Mouse (Mus musculus) forebrain, embryonic 15.5 days (tissue): ENCODE data around the gene Pkig. TPM values are rescaled to one million over a fixed set of nuclear protein-coding genes. Genes with fewer than 3 reads are reported as not detected.
"Not testable (repeated sequence)": the region's sequence is repeated elsewhere in the genome, so short reads cannot be mapped to it uniquely, and the experiment has no call there.

ENCODE experiments used
- ATAC-seq: fragments of 200-750 bp; cut with Nextera tagmentation; replicated peaks from 2 replicates; pipeline ENCODE4 v1.8.0; 2017; ENCODE audit warnings: mild to moderate bottlenecking, moderate TSS enrichment, moderate library complexity
- H3K27ac ChIP-seq: fragments of 300-500 bp; sonication (generic); replicated peaks from 2 replicates; pipeline ENCODE4 v1.5.1; 2015; ENCODE audit warnings: mild to moderate bottlenecking, inconsistent platforms
- H3K27me3 ChIP-seq: fragments of 300-500 bp; sonication (generic); 2 replicates; pipeline ENCODE4 v1.6.1; 2015; ENCODE audit warnings: inconsistent platforms
- H3K36me3 ChIP-seq: fragments of 300-500 bp; sonication (generic); 2 replicates; pipeline ENCODE4 v1.6.1; 2015; ENCODE audit warnings: mild to moderate bottlenecking, inconsistent platforms
- H3K4me1 ChIP-seq: fragments of 300-500 bp; sonication (generic); 2 replicates; pipeline ENCODE4 v1.6.1; 2015; ENCODE audit warnings: inconsistent platforms
- H3K4me2 ChIP-seq: fragments of 300-500 bp; sonication (generic); replicated peaks from 2 replicates; pipeline ENCODE4 v1.6.1; 2015; ENCODE audit warnings: mild to moderate bottlenecking, inconsistent platforms
- H3K4me3 ChIP-seq: fragments of 300-500 bp; sonication (generic); 2 replicates; pipeline ENCODE4 v1.5.1; 2015; ENCODE audit warnings: mild to moderate bottlenecking, inconsistent platforms
- H3K9ac ChIP-seq: fragments of 300-500 bp; sonication (generic); replicated peaks from 2 replicates; pipeline ENCODE4 v1.6.1; 2015; ENCODE audit warnings: mild to moderate bottlenecking, inconsistent platforms
- H3K9me3 ChIP-seq: fragments of 300-500 bp; sonication (generic); 2 replicates; pipeline ENCODE4 v1.6.1; 2016; ENCODE audit warnings: inconsistent platforms
- WGBS: fragments of 180-500 bp; shearing (Covaris S2); methylation state at CpG from one replicate; pipeline ENCODE4 v1.1.7; 2015; ENCODE audit warnings: mixed read lengths; 5-methylcytosine and 5-hydroxymethylcytosine counted together
- polyA plus RNA-seq: library from polyadenylated mRNA; unstranded; fragments of >200 nt; fragmentation: Nextera tagmentation; extraction: Ambion mirVana; gene quantifications from 2 replicates; pipeline ENCODE4 v1.2.1, GENCODE M21; 2015

Pkig gene
- polyA plus RNA-seq, 1 experiment from 2014 or later: 157 TPM

- Histone ChIP-seq H3K27me3 (no peaks in the 10 kb centered on the region), H3K9ac (no peak overlapping the region), H3K36me3 (no peaks in the 10 kb centered on the region), H3K4me2 (no peak overlapping the region), H3K4me3 (no peak overlapping the region), H3K9me3 (no peaks in the 10 kb centered on the region), H3K4me1 (peaks cover 4% of the 10 kb centered on the region; the same call in 1 of the 2 replicates), H3K27ac (no peak overlapping the region)
- WGBS: 91% methylated on average over 11 of the region's 11 CpGs
- ATAC-seq: no peak
Measured at GRCm38 (mm10) chr2:163670872-163671594, 12.8 kb downstream of the Pkig start.

- 78% methylated on average over 5 of the region's 5 CpGs for WGBS
- Histone ChIP-seq H3K27me3 (no peaks in the 10 kb centered on the region), H3K4me1 (peaks cover 4% of the 10 kb centered on the region; the same call in 1 of the 2 replicates), H3K4me3 (no peak overlapping the region), H3K4me2 (no peak overlapping the region), H3K9me3 (no peaks in the 10 kb centered on the region), H3K9ac (no peak overlapping the region), H3K27ac (no peak overlapping the region), H3K36me3 (no peaks in the 10 kb centered on the region)
- ATAC-seq: no peak
Measured at GRCm38 (mm10) chr2:163674397-163674796, 16.2 kb downstream of the Pkig start.

DNA sequence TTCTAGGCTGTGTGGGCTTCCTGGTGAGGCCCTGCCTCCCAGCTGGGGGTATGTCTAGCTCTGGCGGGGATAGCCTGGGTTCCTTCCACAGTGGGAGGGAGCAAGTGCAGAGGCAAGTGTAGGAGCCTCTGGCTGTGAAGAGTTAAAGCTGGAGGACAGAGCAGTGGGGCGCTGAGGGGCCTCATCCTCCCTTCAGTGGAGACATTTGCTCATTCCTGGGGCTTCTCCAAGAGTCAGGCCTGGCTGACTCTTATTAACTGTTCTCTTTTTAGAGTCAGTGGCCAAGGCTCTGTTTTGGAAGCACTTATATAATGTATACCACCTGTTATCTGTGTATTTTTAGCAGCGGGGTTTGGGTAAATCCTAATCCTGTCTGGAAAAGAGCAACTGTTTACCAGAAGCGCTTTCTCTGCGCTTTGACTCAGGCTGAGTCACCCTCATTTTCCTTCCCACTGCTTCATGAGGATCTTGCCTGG is 17.0 kb downstream of the Pkig start:
- no peak overlapping the region for H3K4me3 ChIP-seq
- no peak overlapping the region for H3K27ac ChIP-seq
- H3K4me2 ChIP-seq: no peak overlapping the region
- peaks cover 4% of the 10 kb centered on the region; the same call in 1 of the 2 replicates for H3K4me1 ChIP-seq
- 50% methylated on average over 5 of the region's 5 CpGs for WGBS
- no peaks in the 10 kb centered on the region for H3K36me3 ChIP-seq
- ATAC-seq: no peak
- H3K9me3 ChIP-seq: no peaks in the 10 kb centered on the region
- H3K27me3 ChIP-seq: no peaks in the 10 kb centered on the region
- H3K9ac ChIP-seq: no peak overlapping the region

DNA sequence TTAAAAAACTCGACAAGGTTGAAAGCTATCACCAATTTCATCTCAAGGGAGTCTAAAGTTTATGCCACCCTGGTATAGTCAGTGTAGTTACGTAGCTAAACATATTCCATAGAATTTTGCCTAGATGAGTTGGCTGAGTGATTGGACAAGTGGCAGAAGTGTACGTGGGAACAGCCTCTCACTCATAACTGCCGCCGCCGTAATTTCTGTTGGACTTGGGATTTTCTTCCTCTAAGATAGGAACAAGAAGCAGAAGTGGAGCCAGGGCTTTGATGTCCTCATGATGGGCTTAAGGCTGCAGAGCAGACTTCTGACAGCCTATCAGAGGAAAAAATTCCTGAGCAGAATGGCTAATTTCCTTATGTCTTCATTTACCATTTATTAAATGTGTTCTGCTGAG is 17.5 kb downstream of the Pkig start:
- H3K4me2 ChIP-seq: no peak overlapping the region
- H3K4me3 ChIP-seq: no peak overlapping the region
- no peak overlapping the region for H3K27ac ChIP-seq
- WGBS: 78% methylated on average over 6 of the region's 6 CpGs
- no peaks in the 10 kb centered on the region for H3K9me3 ChIP-seq
- no peak for ATAC-seq
- H3K9ac ChIP-seq: no peak overlapping the region
- no peaks in the 10 kb centered on the region for H3K36me3 ChIP-seq
- H3K4me1 ChIP-seq: peaks cover 4% of the 10 kb centered on the region; the same call in 1 of the 2 replicates
- H3K27me3 ChIP-seq: no peaks in the 10 kb centered on the region

DNA sequence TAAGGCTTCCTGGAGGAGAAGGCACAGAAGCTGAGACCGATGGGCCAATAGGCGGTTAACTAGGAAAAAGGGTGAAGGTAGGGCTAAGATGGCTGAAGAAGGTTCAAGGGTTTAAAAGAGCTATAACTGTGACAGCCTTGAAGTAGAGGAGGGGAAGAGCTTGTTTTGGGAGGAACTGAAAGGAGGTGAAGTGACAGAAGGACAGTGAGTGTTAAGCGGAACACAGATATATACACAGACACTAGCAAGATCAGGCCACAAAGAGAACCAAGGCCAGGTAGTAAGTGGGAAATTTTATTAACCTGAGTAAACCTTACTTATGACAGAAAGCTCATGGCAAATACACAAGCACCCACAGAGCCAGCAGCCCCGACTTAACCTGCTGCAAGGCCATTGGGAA is 18.1 kb downstream of the Pkig start:
- no peak for ATAC-seq
- 95% methylated on average over 4 of the region's 4 CpGs for WGBS
- no peak overlapping the region for H3K4me3 ChIP-seq

DNA sequence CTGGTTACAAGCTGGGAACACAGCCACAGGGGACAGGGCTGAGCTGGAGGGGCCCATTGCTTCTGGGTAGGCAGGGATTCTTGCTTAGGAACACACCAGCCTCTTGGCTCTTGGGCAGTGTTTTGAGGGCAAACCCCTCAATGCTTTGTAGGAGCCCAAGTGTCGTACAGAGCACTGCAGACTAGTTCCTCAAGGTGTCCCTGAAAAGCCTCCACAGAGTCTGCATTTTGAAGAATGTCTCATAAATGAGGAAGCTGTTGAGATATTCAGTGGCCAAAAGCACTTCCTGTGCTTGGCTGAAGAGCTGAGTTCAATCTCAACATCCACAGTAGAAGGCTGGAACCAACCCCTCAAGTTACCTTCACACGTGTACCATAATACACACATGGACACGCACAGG is 18.6 kb downstream of the Pkig start:
- H3K4me1 ChIP-seq: peaks cover 4% of the 10 kb centered on the region; the same call in 1 of the 2 replicates
- no peak overlapping the region for H3K27ac ChIP-seq
- WGBS: 95% methylated on average over 3 of the region's 3 CpGs
- H3K27me3 ChIP-seq: no peaks in the 10 kb centered on the region
- H3K4me3 ChIP-seq: no peak overlapping the region
- ATAC-seq: no peak
- no peaks in the 10 kb centered on the region for H3K9me3 ChIP-seq
- no peaks in the 10 kb centered on the region for H3K36me3 ChIP-seq
- H3K9ac ChIP-seq: no peak overlapping the region
- no peak overlapping the region for H3K4me2 ChIP-seq

More for the DNA sequence above, 18.1 kb downstream of the Pkig start:
- H3K36me3 ChIP-seq: no peaks in the 10 kb centered on the region
- no peaks in the 10 kb centered on the region for H3K9me3 ChIP-seq
- no peak overlapping the region for H3K27ac ChIP-seq
- H3K27me3 ChIP-seq: no peaks in the 10 kb centered on the region
- H3K9ac ChIP-seq: no peak overlapping the region
- H3K4me1 ChIP-seq: peaks cover 4% of the 10 kb centered on the region; the same call in 1 of the 2 replicates
- no peak overlapping the region for H3K4me2 ChIP-seq

DNA sequence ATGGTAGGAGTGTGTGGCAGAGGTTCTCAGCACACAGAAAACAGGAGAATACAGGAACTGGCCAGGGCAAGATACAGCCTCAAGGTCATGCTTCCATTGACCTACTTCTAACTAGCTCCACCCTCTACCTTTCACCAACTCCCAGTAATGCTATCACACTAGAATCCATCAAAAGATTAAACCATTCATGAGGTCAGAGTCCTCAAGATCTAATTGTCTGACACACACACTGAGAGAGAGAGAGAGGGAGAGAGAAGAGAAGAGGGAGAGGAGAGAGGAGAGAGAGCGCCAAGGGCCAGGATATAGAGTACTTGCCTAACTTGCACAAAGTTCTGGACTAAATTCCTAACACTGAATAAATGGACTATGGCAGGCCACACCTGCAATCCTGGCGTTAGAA is 24.2 kb downstream of the Pkig start:
- Histone ChIP-seq H3K36me3 (no peaks in the 10 kb centered on the region), H3K9me3 (no peaks in the 10 kb centered on the region), H3K4me3 (no peak overlapping the region), H3K4me1 (peaks cover 11% of the 10 kb centered on the region), H3K27me3 (no peaks in the 10 kb centered on the region), H3K27ac (no peak overlapping the region), H3K4me2 (no peak overlapping the region), H3K9ac (no peak overlapping the region)
- 88% methylated on average over 2 of the region's 2 CpGs for WGBS
- ATAC-seq: no peak

DNA sequence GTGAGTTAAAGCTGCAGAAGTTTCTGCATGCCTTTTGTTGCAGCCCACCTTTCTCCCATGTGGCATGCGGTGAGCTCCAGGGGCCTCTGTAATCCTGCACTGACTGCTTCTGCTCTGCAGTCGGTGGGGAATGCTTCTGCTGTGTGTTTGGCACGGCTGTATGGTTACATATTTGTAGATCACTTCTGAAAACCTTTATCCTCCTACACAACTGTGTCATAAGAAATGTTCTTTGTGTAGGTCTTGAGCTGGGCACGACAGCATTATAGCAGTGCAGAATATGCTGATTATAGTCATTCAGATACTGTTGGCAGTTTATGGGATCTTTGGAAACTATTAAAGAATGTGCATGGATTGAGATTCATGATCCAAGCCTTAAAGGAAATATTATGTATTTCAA is 27.1 kb downstream of the Pkig start:
- Histone ChIP-seq H3K27ac (peak overlapping the region; percentile 71), H3K9ac (no peak overlapping the region), H3K36me3 (no peaks in the 10 kb centered on the region), H3K4me1 (peaks cover 14% of the 10 kb centered on the region), H3K27me3 (no peaks in the 10 kb centered on the region), H3K9me3 (no peaks in the 10 kb centered on the region), H3K4me2 (no peak overlapping the region), H3K4me3 (no peak overlapping the region)
- ATAC-seq: no peak
- 60% methylated on average over 4 of the region's 4 CpGs for WGBS

DNA sequence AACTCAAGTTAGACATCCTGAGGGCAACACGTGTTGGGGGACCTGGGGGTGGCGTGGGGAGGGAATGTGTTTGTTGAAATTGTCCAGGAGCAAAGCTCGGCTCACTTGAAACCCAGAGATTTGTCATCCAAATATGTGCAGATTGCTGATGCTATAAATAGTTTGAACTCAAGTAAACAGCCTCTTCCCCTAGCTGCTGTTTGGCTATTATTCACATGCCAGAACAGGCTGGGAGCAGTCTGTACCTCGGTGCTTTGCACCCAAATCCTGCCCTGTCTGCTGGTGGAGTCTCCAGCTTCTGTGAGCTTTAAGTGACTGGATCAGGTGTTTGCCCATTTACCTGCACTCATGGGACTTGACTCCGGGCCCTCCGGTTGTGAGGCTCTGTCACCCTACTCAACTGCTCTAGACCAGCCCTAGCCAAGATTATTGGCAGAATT is 27.6 kb downstream of the Pkig start:
- no peak overlapping the region for H3K9ac ChIP-seq
- H3K4me3 ChIP-seq: no peak overlapping the region
- 69% methylated on average over 6 of the region's 6 CpGs for WGBS
- no peaks in the 10 kb centered on the region for H3K36me3 ChIP-seq
- H3K4me2 ChIP-seq: no peak overlapping the region
- H3K27ac ChIP-seq: peak overlapping the region; percentile 71
- no peaks in the 10 kb centered on the region for H3K9me3 ChIP-seq
- no peak for ATAC-seq
- H3K4me1 ChIP-seq: peaks cover 14% of the 10 kb centered on the region
- no peaks in the 10 kb centered on the region for H3K27me3 ChIP-seq

GRCm38 (mm10) chr2:163686233-163686632 is 28.0 kb downstream of the Pkig start:
- Histone ChIP-seq H3K27ac (peak overlapping the region; percentile 71), H3K27me3 (no peaks in the 10 kb centered on the region), H3K36me3 (no peaks in the 10 kb centered on the region), H3K4me2 (no peak overlapping the region), H3K4me3 (no peak overlapping the region), H3K9ac (no peak overlapping the region), H3K9me3 (no peaks in the 10 kb centered on the region), H3K4me1 (peaks cover 14% of the 10 kb centered on the region)
- ATAC-seq: no peak
- WGBS: 83% methylated on average over 5 of the region's 5 CpGs

- WGBS: 77% methylated on average over 3 of the region's 3 CpGs
- Histone ChIP-seq H3K27me3 (no peaks in the 10 kb centered on the region), H3K4me2 (no peak overlapping the region), H3K4me3 (no peak overlapping the region), H3K9ac (no peak overlapping the region), H3K4me1 (peaks cover 14% of the 10 kb centered on the region), H3K36me3 (no peaks in the 10 kb centered on the region), H3K9me3 (no peaks in the 10 kb centered on the region), H3K27ac (no peak overlapping the region)
- no peak for ATAC-seq
Measured at GRCm38 (mm10) chr2:163686886-163687285, 28.7 kb downstream of the Pkig start.

DNA sequence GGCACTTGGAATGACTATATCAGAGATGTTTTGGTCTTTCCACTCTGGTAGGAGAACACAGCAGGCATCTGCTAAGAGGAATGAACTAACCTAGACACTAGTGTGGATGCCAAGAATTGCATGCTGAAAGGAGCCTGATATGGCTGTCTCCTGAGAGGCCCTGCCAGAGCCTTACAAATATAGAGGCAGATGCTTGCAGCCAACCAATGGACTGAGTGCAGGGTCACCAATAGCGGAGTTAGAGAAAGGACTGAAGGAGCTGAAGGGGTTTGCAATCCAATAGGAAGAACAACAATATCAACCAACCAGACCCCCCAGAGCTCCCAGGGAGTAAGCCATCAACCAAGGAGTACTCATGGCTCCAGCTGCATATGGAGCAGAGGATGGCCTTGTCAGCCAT is 30.2 kb downstream of the Pkig start:
- H3K9me3 ChIP-seq, H3K4me3 ChIP-seq, H3K36me3 ChIP-seq, ATAC-seq, H3K9ac ChIP-seq, H3K27ac ChIP-seq, H3K4me2 ChIP-seq, H3K27me3 ChIP-seq: not testable (repeated sequence)
- H3K4me1 ChIP-seq: peaks cover 14% of the 10 kb centered on the region
- WGBS: 90% methylated on average over 1 of the region's 1 CpGs

GRCm38 (mm10) chr2:163689771-163690170 is 31.6 kb downstream of the Pkig start:
- Histone ChIP-seq H3K4me1 (peaks cover 14% of the 10 kb centered on the region), H3K36me3 (no peaks in the 10 kb centered on the region), H3K4me3 (no peak overlapping the region), H3K9ac (no peak overlapping the region), H3K27ac (0 out of 2 replicates have a peak overlapping the region, but pooled peaks have one; percentile 23), H3K9me3 (no peaks in the 10 kb centered on the region), H3K27me3 (no peaks in the 10 kb centered on the region), H3K4me2 (no peak overlapping the region)
- WGBS: 88% methylated on average over 3 of the region's 3 CpGs
- no peak for ATAC-seq
